Mouse (Mus musculus): Measurements from ENCODE around the gene Dcbld1. TPM values are rescaled to one million over a fixed set of nuclear protein-coding genes. Genes with fewer than 3 reads are reported as not detected.

Gene Dcbld1
- polyA plus RNA-seq, 2 experiments, result 9.2 to 11.5 TPM

- DNase-seq (ENCODE audit: low spot score) (no peak), ATAC-seq (ENCODE audit: low FRiP score, low read depth) (no peak)
- no peak overlapping the region for H3K27ac ChIP-seq (replicated peaks; ENCODE audit: low read depth, low read length)
- no peak overlapping the region for H3K4me3 ChIP-seq (replicated peaks; ENCODE audit: low read length)
- no peaks in the 10 kb centered on the region for H3K36me3 ChIP-seq (ENCODE audit: control insufficient read depth, insufficient read depth, low read length)
- no peaks in the 10 kb centered on the region for H3K9me3 ChIP-seq (ENCODE audit: control insufficient read depth, low read length)
- H3K4me1 ChIP-seq (ENCODE audit: control insufficient read depth, insufficient read depth, low read length), result no peaks in the 10 kb centered on the region
- no peak overlapping the region for H3K9ac ChIP-seq (ENCODE audit: low read depth, low read length, severe bottlenecking)
- WGBS, result 88% methylated on average over 5 of the region's 5 CpGs
- no peak overlapping the region for H3K4me2 ChIP-seq (replicated peaks; ENCODE audit: low read depth, low read length, severe bottlenecking)
- TF ChIP-seq POLR2A (IDR thresholded peaks at IDR 0.05; ENCODE audit: borderline replicate concordance, extremely low read depth, insufficient read depth, insufficient read length), result no peak
- no peaks in the 10 kb centered on the region for H3K27me3 ChIP-seq (ENCODE audit: control insufficient read depth, insufficient read depth, low read length)
Observed at GRCm38 (mm10) chr10:52264162-52264561, 30.7 kb downstream of the Dcbld1 start.

- ATAC-seq (ENCODE audit: low FRiP score, low read depth) (no peak), DNase-seq (ENCODE audit: low spot score) (no peak)
- H3K4me1 ChIP-seq (ENCODE audit: control insufficient read depth, insufficient read depth, low read length), result no peaks in the 10 kb centered on the region
- H3K27me3 ChIP-seq (ENCODE audit: control insufficient read depth, insufficient read depth, low read length), result no peaks in the 10 kb centered on the region
- no peak overlapping the region for H3K27ac ChIP-seq (replicated peaks; ENCODE audit: low read depth, low read length)
- no peak overlapping the region for H3K4me3 ChIP-seq (replicated peaks; ENCODE audit: low read length)
- H3K9me3 ChIP-seq (ENCODE audit: control insufficient read depth, low read length), result no peaks in the 10 kb centered on the region
- TF ChIP-seq POLR2A (IDR thresholded peaks at IDR 0.05; ENCODE audit: borderline replicate concordance, extremely low read depth, insufficient read depth, insufficient read length), result no peak
- H3K36me3 ChIP-seq (ENCODE audit: control insufficient read depth, insufficient read depth, low read length), result no peaks in the 10 kb centered on the region
- H3K9ac ChIP-seq (ENCODE audit: low read depth, low read length, severe bottlenecking), result no peak overlapping the region
- WGBS, result 89% methylated on average over 5 of the region's 5 CpGs
- no peak overlapping the region for H3K4me2 ChIP-seq (replicated peaks; ENCODE audit: low read depth, low read length, severe bottlenecking)
Observed at GRCm38 (mm10) chr10:52268879-52269278, 35.5 kb downstream of the Dcbld1 start.

- no peak overlapping the region for H3K9ac ChIP-seq (ENCODE audit: low read depth, low read length, severe bottlenecking)
- no peak for ATAC-seq (ENCODE audit: low FRiP score, low read depth)
- 79% methylated on average over 5 of the region's 5 CpGs for WGBS
- no peaks in the 10 kb centered on the region for H3K4me1 ChIP-seq (ENCODE audit: control insufficient read depth, insufficient read depth, low read length)
- no peak overlapping the region for H3K27ac ChIP-seq (replicated peaks; ENCODE audit: low read depth, low read length)
- H3K9me3 ChIP-seq (ENCODE audit: control insufficient read depth, low read length), result no peaks in the 10 kb centered on the region
- no peak overlapping the region for H3K4me2 ChIP-seq (replicated peaks; ENCODE audit: low read depth, low read length, severe bottlenecking)
- no peak overlapping the region for H3K4me3 ChIP-seq (replicated peaks; ENCODE audit: low read length)
- no peak for DNase-seq (ENCODE audit: low spot score)
- H3K27me3 ChIP-seq (ENCODE audit: control insufficient read depth, insufficient read depth, low read length), result no peaks in the 10 kb centered on the region
- no peak for TF ChIP-seq POLR2A (IDR thresholded peaks at IDR 0.05; ENCODE audit: borderline replicate concordance, extremely low read depth, insufficient read depth, insufficient read length)
- H3K36me3 ChIP-seq (ENCODE audit: control insufficient read depth, insufficient read depth, low read length), result no peaks in the 10 kb centered on the region
Observed at GRCm38 (mm10) chr10:52271385-52271784, 38.0 kb downstream of the Dcbld1 start.

GRCm38 (mm10) chr10:52273012-52273411 is 39.6 kb downstream of the Dcbld1 start:
- TF ChIP-seq POLR2A (IDR thresholded peaks at IDR 0.05; ENCODE audit: borderline replicate concordance, extremely low read depth, insufficient read depth, insufficient read length), result no peak
- no peak overlapping the region for H3K4me3 ChIP-seq (replicated peaks; ENCODE audit: low read length)
- no peaks in the 10 kb centered on the region for H3K9me3 ChIP-seq (ENCODE audit: control insufficient read depth, low read length)
- H3K36me3 ChIP-seq (ENCODE audit: control insufficient read depth, insufficient read depth, low read length), result no peaks in the 10 kb centered on the region
- no peak for ATAC-seq (ENCODE audit: low FRiP score, low read depth)
- H3K4me2 ChIP-seq (replicated peaks; ENCODE audit: low read depth, low read length, severe bottlenecking), result no peak overlapping the region
- no peak overlapping the region for H3K27ac ChIP-seq (replicated peaks; ENCODE audit: low read depth, low read length)
- no peaks in the 10 kb centered on the region for H3K4me1 ChIP-seq (ENCODE audit: control insufficient read depth, insufficient read depth, low read length)
- DNase-seq (ENCODE audit: low spot score), result no peak
- no peak overlapping the region for H3K9ac ChIP-seq (ENCODE audit: low read depth, low read length, severe bottlenecking)
- H3K27me3 ChIP-seq (ENCODE audit: control insufficient read depth, insufficient read depth, low read length), result no peaks in the 10 kb centered on the region
- 74% methylated on average over 2 of the region's 2 CpGs for WGBS

GRCm38 (mm10) chr10:52274001-52274909 is 40.8 kb downstream of the Dcbld1 start:
- TF ChIP-seq POLR2A (IDR thresholded peaks at IDR 0.05; ENCODE audit: borderline replicate concordance, extremely low read depth, insufficient read depth, insufficient read length), result no peak
- H3K27ac ChIP-seq (replicated peaks; ENCODE audit: low read depth, low read length), result no peak overlapping the region
- no peak overlapping the region for H3K4me2 ChIP-seq (replicated peaks; ENCODE audit: low read depth, low read length, severe bottlenecking)
- no peaks in the 10 kb centered on the region for H3K36me3 ChIP-seq (ENCODE audit: control insufficient read depth, insufficient read depth, low read length)
- no peaks in the 10 kb centered on the region for H3K4me1 ChIP-seq (ENCODE audit: control insufficient read depth, insufficient read depth, low read length)
- H3K4me3 ChIP-seq (replicated peaks; ENCODE audit: low read length), result no peak overlapping the region
- WGBS, result 46% methylated on average over 8 of the region's 8 CpGs
- ATAC-seq (ENCODE audit: low FRiP score, low read depth), result no peak
- no peak overlapping the region for H3K9ac ChIP-seq (ENCODE audit: low read depth, low read length, severe bottlenecking)
- DNase-seq (ENCODE audit: low spot score), result no peak
- H3K27me3 ChIP-seq (ENCODE audit: control insufficient read depth, insufficient read depth, low read length), result no peaks in the 10 kb centered on the region
- H3K9me3 ChIP-seq (ENCODE audit: control insufficient read depth, low read length), result no peaks in the 10 kb centered on the region
